12 mouse cellular contexts compared by ENCODE assay signal in genomic region chr6:37089148-37090111, GRCm38 (mm10).
A peak's percentile ranks its signal among the peaks of the same experiment; 100 is the strongest.
DNase-seq lines count a peak whose midpoint lies in the region; ATAC-seq and TF ChIP-seq lines count a peak whose summit lies in the region.
"Had no signal": no experiment of that assay in that cellular context is flagged by ENCODE, and none has a peak within 500 bp of the region (broad histone marks: within the 10 kb centered on the region; RNA-seq: fewer than 3 reads in every experiment).

No protein-coding gene starts in this region.

- H3K9ac ChIP-seq in kidney, embryonic 14.5 days (ENCODE audit: low read depth, low read length) = no peak overlapping the region
- H3K9ac ChIP-seq in forebrain, embryonic 12.5 days = no peak overlapping the region
- no peak overlapping the region for H3K9ac ChIP-seq in hindbrain, embryonic 15.5 days
- H3K9ac ChIP-seq in neural tube, embryonic 13.5 days = no peak overlapping the region

- no peaks in the 10 kb centered on the region for H3K9me3 ChIP-seq in kidney, embryonic 14.5 days (ENCODE audit: control insufficient read depth, low read length)
- no peaks in the 10 kb centered on the region for H3K9me3 ChIP-seq in forebrain, embryonic 12.5 days
- H3K9me3 ChIP-seq in hindbrain, embryonic 15.5 days = no peaks in the 10 kb centered on the region
- no peaks in the 10 kb centered on the region for H3K9me3 ChIP-seq in neural tube, embryonic 13.5 days

- H3K27me3 ChIP-seq in kidney, embryonic 14.5 days (ENCODE audit: control insufficient read depth, insufficient read depth, low read length) = no peaks in the 10 kb centered on the region
- no peaks in the 10 kb centered on the region for H3K27me3 ChIP-seq in kidney, adult 2 months (replicated peaks; ENCODE audit: control insufficient read depth, insufficient read depth, low read length)
- H3K27me3 ChIP-seq in forebrain, embryonic 12.5 days = no peaks in the 10 kb centered on the region
- no peaks in the 10 kb centered on the region for H3K27me3 ChIP-seq in hindbrain, embryonic 15.5 days
- no peaks in the 10 kb centered on the region for H3K27me3 ChIP-seq in neural tube, embryonic 13.5 days
- no peaks in the 10 kb centered on the region for H3K27me3 ChIP-seq in thymus, adult 2 months (ENCODE audit: control insufficient read depth, insufficient read depth, low read length)

- DNase-seq in kidney, adult 2 months = no peak
- DNase-seq in thymus, adult 2 months = no peak
- no peak for DNase-seq in lung, adult 2 months
- DNase-seq: heart, adult 2 months; lung, postnatal 14 days; thymus, postnatal 14 days had no signal

- H3K4me2 ChIP-seq in kidney, embryonic 14.5 days (replicated peaks; ENCODE audit: low read depth, low read length) = no peak overlapping the region
- no peak overlapping the region for H3K4me2 ChIP-seq in forebrain, embryonic 12.5 days
- no peak overlapping the region for H3K4me2 ChIP-seq in hindbrain, embryonic 15.5 days
- no peak overlapping the region for H3K4me2 ChIP-seq in neural tube, embryonic 13.5 days

- no peaks in the 10 kb centered on the region for H3K36me3 ChIP-seq in kidney, embryonic 14.5 days (ENCODE audit: control insufficient read depth, insufficient read depth, low read length)
- H3K36me3 ChIP-seq in kidney, adult 2 months (ENCODE audit: control insufficient read depth, insufficient read depth, low read length) = no peaks in the 10 kb centered on the region
- no peaks in the 10 kb centered on the region for H3K36me3 ChIP-seq in forebrain, embryonic 12.5 days (replicated peaks)
- H3K36me3 ChIP-seq in hindbrain, embryonic 15.5 days = no peaks in the 10 kb centered on the region
- H3K36me3 ChIP-seq in neural tube, embryonic 13.5 days = no peaks in the 10 kb centered on the region
- H3K36me3 ChIP-seq in thymus, adult 2 months (ENCODE audit: control insufficient read depth, insufficient read depth, low read length) = no peaks in the 10 kb centered on the region

- WGBS in kidney, embryonic 14.5 days = 38% methylated on average over 8 of the region's 8 CpGs
- 33% methylated on average over 8 of the region's 8 CpGs for WGBS in kidney, adult 2 months
- WGBS in forebrain, embryonic 12.5 days = 45% methylated on average over 8 of the region's 8 CpGs
- 34% methylated on average over 8 of the region's 8 CpGs for WGBS in hindbrain, embryonic 15.5 days
- WGBS in neural tube, embryonic 13.5 days = 40% methylated on average over 8 of the region's 8 CpGs
- 69% methylated on average over 8 of the region's 8 CpGs for WGBS in thymus, adult 2 months
- 51% methylated on average over 8 of the region's 8 CpGs for WGBS in lung, adult 2 months

- peak; percentile 52 for ATAC-seq in kidney, embryonic 14.5 days (ENCODE audit: low FRiP score, low TSS enrichment)
- peak; percentile 72 for ATAC-seq in forebrain, embryonic 12.5 days (ENCODE audit: low FRiP score)
- peak; percentile 66; the same call in 1 of the 2 replicates for ATAC-seq in hindbrain, embryonic 15.5 days (ENCODE audit: low FRiP score, low read depth)
- ATAC-seq in neural tube, embryonic 13.5 days (ENCODE audit: low read depth) = peak; percentile 82
- no peak for ATAC-seq in activated CD4-positive, CD25-positive, alpha-beta regulatory T cell, adult 4 months

- TF ChIP-seq POLR2A in kidney, adult 2 months (IDR thresholded peaks at IDR 0.05; ENCODE audit: low read depth, low read length) = no peak
- no peak for TF ChIP-seq POLR2A in thymus, adult 2 months (IDR thresholded peaks at IDR 0.05; ENCODE audit: control insufficient read depth, extremely low read depth, insufficient read depth, low read length, poor library complexity)
- no peak for TF ChIP-seq POLR2A in lung, adult 2 months (IDR thresholded peaks at IDR 0.05; ENCODE audit: borderline replicate concordance, extremely low read depth, low read depth, low read length)

- H3K27ac ChIP-seq in kidney, embryonic 14.5 days (ENCODE audit: low read depth, low read length) = no peak overlapping the region
- H3K27ac ChIP-seq in kidney, adult 2 months (ENCODE audit: insufficient read depth, low read depth, low read length) = no peak overlapping the region
- H3K27ac ChIP-seq in forebrain, embryonic 12.5 days = no peak overlapping the region
- no peak overlapping the region for H3K27ac ChIP-seq in hindbrain, embryonic 15.5 days (replicated peaks)
- 0 out of 2 replicates have a peak overlapping the region, but pooled peaks have one; percentile 2 for H3K27ac ChIP-seq in neural tube, embryonic 13.5 days (replicated peaks)
- no peak overlapping the region for H3K27ac ChIP-seq in thymus, adult 2 months (ENCODE audit: control insufficient read depth, insufficient read depth, low read length)
- H3K27ac ChIP-seq: heart, adult 2 months had no signal

- no peak overlapping the region for H3K4me3 ChIP-seq in kidney, embryonic 14.5 days (ENCODE audit: low read length)
- no peak overlapping the region for H3K4me3 ChIP-seq in kidney, adult 2 months (ENCODE audit: insufficient read depth, low read depth, low read length)
- no peak overlapping the region for H3K4me3 ChIP-seq in forebrain, embryonic 12.5 days (replicated peaks)
- no peak overlapping the region for H3K4me3 ChIP-seq in hindbrain, embryonic 15.5 days
- no peak overlapping the region for H3K4me3 ChIP-seq in neural tube, embryonic 13.5 days
- H3K4me3 ChIP-seq in thymus, adult 2 months (ENCODE audit: control insufficient read depth, insufficient read depth, low read length) = no peak overlapping the region
- H3K4me3 ChIP-seq in lung, adult 2 months (replicated peaks; ENCODE audit: extremely low read depth, low read depth, low read length) = no peak overlapping the region
- H3K4me3 ChIP-seq: heart, adult 2 months; myocyte had no signal

- H3K4me1 ChIP-seq in kidney, embryonic 14.5 days (ENCODE audit: control insufficient read depth, insufficient read depth, low read length) = 0 out of 2 replicates have a peak, but pooled peaks cover 3% of the 10 kb centered on the region
- no peaks in the 10 kb centered on the region for H3K4me1 ChIP-seq in kidney, adult 2 months (ENCODE audit: control insufficient read depth, insufficient read depth, low read length)
- peaks cover 6% of the 10 kb centered on the region for H3K4me1 ChIP-seq in forebrain, embryonic 12.5 days
- peaks cover 8% of the 10 kb centered on the region for H3K4me1 ChIP-seq in hindbrain, embryonic 15.5 days (replicated peaks)
- peaks cover 9% of the 10 kb centered on the region for H3K4me1 ChIP-seq in neural tube, embryonic 13.5 days (replicated peaks)
- H3K4me1 ChIP-seq in thymus, adult 2 months (replicated peaks; ENCODE audit: control insufficient read depth, insufficient read depth, low read length) = no peaks in the 10 kb centered on the region
- H3K4me1 ChIP-seq in lung, adult 2 months (ENCODE audit: control insufficient read depth, insufficient read depth, low read length) = no peaks in the 10 kb centered on the region

- no peak for TF ChIP-seq CTCF in kidney, adult 2 months (conservative IDR thresholded peaks at IDR 0.05; ENCODE audit: insufficient read depth, insufficient read length, low read depth, low read length)
- TF ChIP-seq CTCF in thymus, adult 2 months (IDR thresholded peaks at IDR 0.05; ENCODE audit: borderline replicate concordance, control insufficient read depth, extremely low read depth, insufficient read depth, low read length, poor library complexity) = no peak
- no peak for TF ChIP-seq CTCF in lung, adult 2 months (IDR thresholded peaks at IDR 0.05; ENCODE audit: insufficient read depth, low read length)
